Mouse (Mus musculus): ENCODE measurements around the gene Kcnk13. TPM values are rescaled to one million over a fixed set of nuclear protein-coding genes. Genes with fewer than 3 reads are reported as not detected.
A peak's percentile ranks its signal among the peaks of the same experiment; 100 is the strongest.

Gene Kcnk13
- total and polyA plus RNA-seq, 2 experiments from 2014 or later, result 0.34 to 2.6 TPM

DNA sequence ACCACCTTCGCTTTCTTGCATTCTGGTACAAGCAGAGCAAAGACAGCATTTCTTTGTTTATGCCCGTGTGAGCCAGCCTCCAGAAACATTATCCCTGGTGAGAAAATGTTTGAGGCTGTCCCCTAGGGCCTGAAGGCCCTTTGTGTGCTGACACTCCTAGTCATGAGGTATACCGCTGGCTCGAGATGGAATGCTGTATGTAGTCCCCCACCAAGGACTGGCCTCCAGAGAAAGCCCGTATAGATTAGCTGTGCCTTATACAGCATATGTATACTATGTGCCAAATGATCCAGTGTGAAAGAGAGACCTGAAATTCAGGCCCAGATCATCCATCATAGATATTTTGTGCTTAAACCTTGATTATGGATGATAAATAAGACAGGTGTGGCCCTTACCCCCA, 40.6 kb upstream of the Kcnk13 start:
- Histone ChIP-seq H3K4me2 (ENCODE audit: low read depth, low read length) (no peak overlapping the region), H3K27me3 (ENCODE audit: control insufficient read depth, insufficient read depth, low read length) (no peaks in the 10 kb centered on the region), H3K9ac (replicated peaks; ENCODE audit: low read depth, low read length) (no peak overlapping the region), H3K36me3 (replicated peaks; ENCODE audit: control insufficient read depth, insufficient read depth, low read length) (peaks cover 18% of the 10 kb centered on the region; the same call in 1 of the 2 replicates), H3K4me3 (ENCODE audit: low read depth, low read length) (no peak overlapping the region), H3K9me3 (replicated peaks; ENCODE audit: control insufficient read depth, low read length) (no peaks in the 10 kb centered on the region), H3K27ac (ENCODE audit: low read depth) (no peak overlapping the region), H3K4me1 (ENCODE audit: control insufficient read depth, insufficient read depth) (no peaks in the 10 kb centered on the region)
- TF ChIP-seq EP300 (IDR thresholded peaks at IDR 0.05; ENCODE audit: low read depth) (no peak), CTCF (IDR thresholded peaks at IDR 0.05; ENCODE audit: low read depth) (no peak)
- 0 out of 2 replicates have a peak, but pooled peaks have one; percentile 13 for ATAC-seq (ENCODE audit: insufficient read depth, low read depth)
- 68% methylated on average over 5 of the region's 5 CpGs for WGBS
- DNase-seq (ENCODE audit: low spot score), result no peak

DNA sequence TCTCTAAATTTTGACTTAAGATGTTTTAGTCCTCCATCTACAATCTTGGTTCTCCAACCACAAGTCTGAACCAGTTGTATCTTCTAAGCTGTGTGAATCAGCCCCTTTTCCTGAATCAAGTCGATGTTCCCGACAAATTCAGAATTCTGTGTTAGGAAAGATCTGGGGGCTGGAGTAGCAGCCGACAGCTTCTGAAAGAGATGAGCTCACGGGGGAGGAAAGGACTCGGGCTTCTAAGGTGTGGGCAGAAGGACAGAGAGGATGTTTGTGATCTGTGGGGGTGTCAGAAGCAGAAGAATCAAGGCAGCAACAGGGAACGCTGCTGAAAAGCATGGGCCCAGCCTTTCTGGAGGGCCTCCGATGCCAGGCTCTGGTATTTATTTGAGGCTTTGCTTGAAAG, 36.0 kb upstream of the Kcnk13 start:
- no peak for DNase-seq (ENCODE audit: low spot score)
- no peak for ATAC-seq (ENCODE audit: insufficient read depth, low read depth)
- Histone ChIP-seq H3K4me2 (ENCODE audit: low read depth, low read length) (no peak overlapping the region), H3K27ac (ENCODE audit: low read depth) (no peak overlapping the region), H3K27me3 (ENCODE audit: control insufficient read depth, insufficient read depth, low read length) (no peaks in the 10 kb centered on the region), H3K4me3 (ENCODE audit: low read depth, low read length) (no peak overlapping the region), H3K36me3 (replicated peaks; ENCODE audit: control insufficient read depth, insufficient read depth, low read length) (peaks cover 28% of the 10 kb centered on the region; the same call in 1 of the 2 replicates), H3K9me3 (replicated peaks; ENCODE audit: control insufficient read depth, low read length) (no peaks in the 10 kb centered on the region), H3K9ac (replicated peaks; ENCODE audit: low read depth, low read length) (no peak overlapping the region), H3K4me1 (ENCODE audit: control insufficient read depth, insufficient read depth) (no peaks in the 10 kb centered on the region)
- WGBS, result 84% methylated on average over 7 of the region's 7 CpGs
- TF ChIP-seq EP300 (IDR thresholded peaks at IDR 0.05; ENCODE audit: low read depth) (no peak), CTCF (IDR thresholded peaks at IDR 0.05; ENCODE audit: low read depth) (no peak)

DNA sequence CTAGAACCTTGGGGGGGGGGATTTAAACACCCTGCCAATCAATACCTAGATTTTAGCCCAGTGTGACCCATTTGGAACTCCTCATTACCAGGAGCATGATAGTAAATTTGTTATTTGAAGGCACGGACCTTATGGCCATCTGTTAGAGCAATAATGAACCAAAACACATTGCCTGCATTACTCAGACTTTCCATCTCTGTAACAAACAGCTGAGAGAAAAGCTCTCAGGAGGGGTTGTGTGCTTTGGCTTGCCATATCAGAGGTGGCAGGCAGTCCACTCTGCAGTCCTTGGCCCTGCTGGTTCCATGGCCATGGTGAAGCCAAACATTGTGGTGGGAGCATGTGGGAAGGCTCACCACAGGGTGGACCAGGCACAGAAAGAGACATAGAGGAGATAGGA, 35.1 kb upstream of the Kcnk13 start:
- Histone ChIP-seq H3K4me1 (ENCODE audit: control insufficient read depth, insufficient read depth) (no peaks in the 10 kb centered on the region), H3K4me3 (ENCODE audit: low read depth, low read length) (no peak overlapping the region), H3K9me3 (replicated peaks; ENCODE audit: control insufficient read depth, low read length) (no peaks in the 10 kb centered on the region), H3K27ac (ENCODE audit: low read depth) (no peak overlapping the region), H3K36me3 (replicated peaks; ENCODE audit: control insufficient read depth, insufficient read depth, low read length) (peaks cover 24% of the 10 kb centered on the region; the same call in 1 of the 2 replicates), H3K4me2 (ENCODE audit: low read depth, low read length) (no peak overlapping the region), H3K9ac (replicated peaks; ENCODE audit: low read depth, low read length) (no peak overlapping the region), H3K27me3 (ENCODE audit: control insufficient read depth, insufficient read depth, low read length) (no peaks in the 10 kb centered on the region)
- ATAC-seq (ENCODE audit: insufficient read depth, low read depth) (no peak), DNase-seq (ENCODE audit: low spot score) (no peak)
- TF ChIP-seq EP300 (IDR thresholded peaks at IDR 0.05; ENCODE audit: low read depth) (no peak), CTCF (IDR thresholded peaks at IDR 0.05; ENCODE audit: low read depth) (no peak)
- 80% methylated on average over 1 of the region's 1 CpGs for WGBS

DNA sequence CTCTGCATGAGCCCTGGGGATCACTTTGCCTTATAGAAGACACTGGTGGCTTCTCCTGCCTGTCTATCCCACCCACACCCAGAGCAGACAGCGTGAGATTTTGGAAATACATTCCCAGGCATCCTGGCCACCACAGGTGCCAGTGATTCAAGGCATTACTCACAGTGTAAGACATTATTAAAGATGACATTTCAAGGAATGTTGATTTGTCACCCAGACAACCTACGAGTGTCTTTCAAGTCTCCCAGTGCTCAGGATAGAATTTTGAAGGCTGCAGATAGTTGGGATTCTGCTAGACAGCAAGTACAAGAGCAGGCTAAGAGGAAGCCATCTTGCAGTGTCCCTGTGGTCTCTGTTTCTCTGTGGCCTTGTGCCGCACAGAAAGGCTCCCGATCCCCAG, 32.1 kb upstream of the Kcnk13 start:
- no peak overlapping the region for H3K9ac ChIP-seq (replicated peaks; ENCODE audit: low read depth, low read length)
- no peak overlapping the region for H3K4me3 ChIP-seq (ENCODE audit: low read depth, low read length)
- H3K27me3 ChIP-seq (ENCODE audit: control insufficient read depth, insufficient read depth, low read length), result no peaks in the 10 kb centered on the region
- H3K9me3 ChIP-seq (replicated peaks; ENCODE audit: control insufficient read depth, low read length), result no peaks in the 10 kb centered on the region
- no peak overlapping the region for H3K4me2 ChIP-seq (ENCODE audit: low read depth, low read length)
- ATAC-seq (ENCODE audit: insufficient read depth, low read depth) (no peak), DNase-seq (ENCODE audit: low spot score) (no peak)
- peaks cover 39% of the 10 kb centered on the region for H3K36me3 ChIP-seq (replicated peaks; ENCODE audit: control insufficient read depth, insufficient read depth, low read length)
- 92% methylated on average over 4 of the region's 4 CpGs for WGBS
- no peaks in the 10 kb centered on the region for H3K4me1 ChIP-seq (ENCODE audit: control insufficient read depth, insufficient read depth)
- no peak overlapping the region for H3K27ac ChIP-seq (ENCODE audit: low read depth)
- no peak for TF ChIP-seq EP300 (IDR thresholded peaks at IDR 0.05; ENCODE audit: low read depth)
- no peak for TF ChIP-seq CTCF (IDR thresholded peaks at IDR 0.05; ENCODE audit: low read depth)

DNA sequence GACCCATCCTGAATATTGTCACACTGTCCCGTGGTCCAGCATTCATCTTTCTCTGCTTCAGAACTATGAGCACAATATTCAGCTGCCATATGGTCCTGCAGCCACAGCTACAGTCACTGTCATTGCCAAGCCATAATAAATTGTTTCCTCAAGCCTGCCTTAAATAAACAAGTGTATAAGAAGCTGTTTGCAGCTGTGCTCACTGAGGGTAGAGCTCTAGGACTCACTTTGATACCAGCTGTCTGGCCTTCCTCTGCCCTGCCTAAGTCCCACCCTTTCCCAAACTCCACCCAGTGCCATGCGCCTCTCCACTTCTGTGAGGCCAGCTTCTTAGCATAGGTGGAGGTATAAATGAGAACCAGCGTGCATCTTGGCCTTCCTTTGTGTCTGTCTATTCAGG, 30.7 kb upstream of the Kcnk13 start:
- no peaks in the 10 kb centered on the region for H3K9me3 ChIP-seq (replicated peaks; ENCODE audit: control insufficient read depth, low read length)
- no peak overlapping the region for H3K9ac ChIP-seq (replicated peaks; ENCODE audit: low read depth, low read length)
- ATAC-seq (ENCODE audit: insufficient read depth, low read depth), result no peak
- TF ChIP-seq EP300 (IDR thresholded peaks at IDR 0.05; ENCODE audit: low read depth), result no peak
- TF ChIP-seq CTCF (IDR thresholded peaks at IDR 0.05; ENCODE audit: low read depth), result no peak
- peaks cover 32% of the 10 kb centered on the region for H3K36me3 ChIP-seq (replicated peaks; ENCODE audit: control insufficient read depth, insufficient read depth, low read length)
- DNase-seq (ENCODE audit: low spot score), result no peak
- H3K27ac ChIP-seq (ENCODE audit: low read depth), result no peak overlapping the region
- no peaks in the 10 kb centered on the region for H3K27me3 ChIP-seq (ENCODE audit: control insufficient read depth, insufficient read depth, low read length)
- no peak overlapping the region for H3K4me2 ChIP-seq (ENCODE audit: low read depth, low read length)
- 88% methylated on average over 3 of the region's 3 CpGs for WGBS
- H3K4me1 ChIP-seq (ENCODE audit: control insufficient read depth, insufficient read depth), result no peaks in the 10 kb centered on the region
- no peak overlapping the region for H3K4me3 ChIP-seq (ENCODE audit: low read depth, low read length)

DNA sequence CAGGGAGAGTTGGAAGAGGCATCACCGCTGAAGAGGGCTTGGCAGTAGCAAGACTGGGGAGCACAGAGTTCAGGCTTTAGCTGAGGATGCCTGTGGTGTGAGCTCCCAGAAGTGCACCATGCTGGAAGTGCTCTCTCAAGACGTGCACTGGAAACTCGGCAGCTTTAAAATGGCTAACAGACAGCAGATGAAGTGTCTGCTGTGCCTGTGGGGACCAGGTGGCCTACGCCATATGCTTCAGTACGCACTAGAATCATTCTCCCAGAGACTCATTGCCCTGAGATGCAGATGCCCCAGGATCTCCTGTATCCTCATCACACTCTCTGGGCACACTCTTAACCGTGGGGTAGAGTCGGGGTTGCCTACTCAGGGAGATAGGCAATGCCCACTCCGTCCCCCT, 28.9 kb upstream of the Kcnk13 start:
- Histone ChIP-seq H3K9ac (replicated peaks; ENCODE audit: low read depth, low read length) (no peak overlapping the region), H3K4me3 (ENCODE audit: low read depth, low read length) (no peak overlapping the region), H3K27ac (ENCODE audit: low read depth) (no peak overlapping the region), H3K9me3 (replicated peaks; ENCODE audit: control insufficient read depth, low read length) (no peaks in the 10 kb centered on the region), H3K4me2 (ENCODE audit: low read depth, low read length) (no peak overlapping the region), H3K36me3 (replicated peaks; ENCODE audit: control insufficient read depth, insufficient read depth, low read length) (peaks cover 27% of the 10 kb centered on the region), H3K27me3 (ENCODE audit: control insufficient read depth, insufficient read depth, low read length) (no peaks in the 10 kb centered on the region), H3K4me1 (ENCODE audit: control insufficient read depth, insufficient read depth) (no peaks in the 10 kb centered on the region)
- no peak for TF ChIP-seq CTCF (IDR thresholded peaks at IDR 0.05; ENCODE audit: low read depth)
- TF ChIP-seq EP300 (IDR thresholded peaks at IDR 0.05; ENCODE audit: low read depth), result no peak
- DNase-seq (ENCODE audit: low spot score) (no peak), ATAC-seq (ENCODE audit: insufficient read depth, low read depth) (no peak)
- WGBS, result 93% methylated on average over 8 of the region's 8 CpGs
